Mouse (Mus musculus): ENCODE data around the gene Tmed10.

DNA sequence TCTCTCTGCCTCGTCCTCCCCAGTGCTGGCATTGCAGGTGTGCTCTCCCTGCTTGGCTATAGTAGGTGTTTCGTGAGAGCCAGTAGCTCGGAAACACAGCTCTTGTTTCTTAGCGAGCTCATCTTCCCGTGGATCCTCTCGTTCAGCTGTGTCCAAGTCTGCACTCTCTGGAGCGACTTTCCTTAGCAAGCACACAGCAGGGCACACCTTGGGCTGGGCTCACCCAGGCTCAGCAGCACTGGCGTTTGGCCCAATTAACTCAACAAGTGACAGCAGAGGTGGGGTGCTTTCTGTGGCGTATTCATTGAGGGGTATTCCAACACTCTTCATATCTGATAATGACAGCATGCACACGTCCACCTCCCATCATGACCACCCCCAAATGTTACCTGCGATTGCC lies 48.6 kb upstream of the Tmed10 start:
- TF ChIP-seq CTCF (IDR thresholded peaks at IDR 0.05; ENCODE audit: extremely low read depth, insufficient read depth, insufficient read length, insufficient replicate concordance) (no peak), POLR2A (IDR thresholded peaks at IDR 0.05; ENCODE audit: low read depth, low read length) (no peak)

Measured in spleen, adult 2 months (tissue).